Mouse (Mus musculus): ENCODE data around the gene Nhlh1.

Nhlh1 gene

GRCm38 (mm10) chr1:172016660-172017516 lies 40.5 kb downstream of the Nhlh1 start:
- Histone ChIP-seq H3K4me3 (replicated peaks; ENCODE audit: low read length) (no peak overlapping the region), H3K36me3 (ENCODE audit: insufficient read depth, low read length) (peaks cover 18% of the 10 kb centered on the region), H3K9me3 (ENCODE audit: low read length) (no peaks in the 10 kb centered on the region), H3K4me1 (replicated peaks; ENCODE audit: low read depth, low read length) (peaks cover 91% of the 10 kb centered on the region), H3K27me3 (ENCODE audit: insufficient read depth, low read length) (peaks cover 14% of the 10 kb centered on the region)
- TF ChIP-seq POU5F1 (IDR thresholded peaks at IDR 0.05; ENCODE audit: borderline replicate concordance, low read length) (no peak), CTCF (conservative IDR thresholded peaks at IDR 0.05; ENCODE audit: low read length) (no peak), NANOG (IDR thresholded peaks at IDR 0.05; ENCODE audit: borderline replicate concordance, low read length) (no peak)

DNA sequence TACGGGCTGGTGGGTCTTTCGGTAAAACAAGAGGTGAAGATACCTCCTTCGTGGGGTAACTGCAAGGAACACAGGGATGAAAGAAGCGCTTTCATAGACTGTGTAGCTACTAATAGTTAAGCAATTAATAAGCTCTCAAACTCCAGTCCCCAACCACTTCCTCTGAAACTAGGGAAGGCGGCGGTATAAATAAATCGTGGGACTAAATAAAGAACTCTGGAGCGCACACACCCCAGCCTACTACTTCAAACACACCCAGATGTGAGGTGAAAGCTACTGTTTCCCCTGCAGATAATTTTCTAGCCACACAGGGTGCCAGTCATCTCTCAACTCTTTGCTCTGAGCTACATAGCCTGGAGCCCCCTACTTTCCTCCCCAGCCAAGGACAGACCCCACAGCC lies 41.3 kb downstream of the Nhlh1 start:
- peaks cover 27% of the 10 kb centered on the region for H3K36me3 ChIP-seq (ENCODE audit: insufficient read depth, low read length)
- H3K4me1 ChIP-seq (replicated peaks; ENCODE audit: low read depth, low read length) = peaks cover 88% of the 10 kb centered on the region
- H3K4me3 ChIP-seq (replicated peaks; ENCODE audit: low read length) = no peak overlapping the region
- peaks cover 14% of the 10 kb centered on the region for H3K27me3 ChIP-seq (ENCODE audit: insufficient read depth, low read length)
- TF ChIP-seq CTCF (conservative IDR thresholded peaks at IDR 0.05; ENCODE audit: low read length) (no peak), POU5F1 (IDR thresholded peaks at IDR 0.05; ENCODE audit: borderline replicate concordance, low read length) (no peak), NANOG (IDR thresholded peaks at IDR 0.05; ENCODE audit: borderline replicate concordance, low read length) (no peak)
- H3K9me3 ChIP-seq (ENCODE audit: low read length) = no peaks in the 10 kb centered on the region

DNA sequence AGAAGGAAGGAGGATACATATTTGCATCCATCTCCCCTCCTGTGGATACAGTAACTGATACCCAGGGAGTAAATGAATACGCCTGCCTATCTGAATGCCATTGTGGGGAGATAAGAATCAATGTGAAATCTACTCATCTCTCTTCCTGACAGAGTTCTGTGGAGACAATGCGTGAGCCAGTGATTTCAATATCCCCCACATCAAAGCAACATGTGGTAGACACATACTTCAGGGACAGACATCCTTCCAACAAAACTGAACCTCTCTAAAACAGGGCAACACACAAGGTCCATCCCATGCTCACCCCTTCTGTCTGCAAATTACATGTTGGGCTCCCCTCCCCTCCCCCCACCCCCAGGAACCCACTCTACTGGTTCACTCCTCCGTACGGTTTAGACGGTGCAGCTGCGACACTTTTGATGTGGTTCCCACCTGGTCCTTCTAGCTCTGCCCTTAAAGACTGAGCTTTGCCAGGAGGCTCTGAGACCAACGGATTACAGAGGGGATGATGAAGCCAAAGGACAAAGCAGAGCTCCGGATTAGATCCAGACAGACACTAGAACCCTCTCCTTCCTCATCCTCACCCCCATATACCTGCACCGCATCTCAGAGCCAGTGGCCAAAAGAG lies 41.9 kb downstream of the Nhlh1 start:
- Histone ChIP-seq H3K36me3 (ENCODE audit: insufficient read depth, low read length) (peaks cover 33% of the 10 kb centered on the region), H3K9me3 (ENCODE audit: low read length) (no peaks in the 10 kb centered on the region)
- no peak for TF ChIP-seq POU5F1 (IDR thresholded peaks at IDR 0.05; ENCODE audit: borderline replicate concordance, low read length)

DNA sequence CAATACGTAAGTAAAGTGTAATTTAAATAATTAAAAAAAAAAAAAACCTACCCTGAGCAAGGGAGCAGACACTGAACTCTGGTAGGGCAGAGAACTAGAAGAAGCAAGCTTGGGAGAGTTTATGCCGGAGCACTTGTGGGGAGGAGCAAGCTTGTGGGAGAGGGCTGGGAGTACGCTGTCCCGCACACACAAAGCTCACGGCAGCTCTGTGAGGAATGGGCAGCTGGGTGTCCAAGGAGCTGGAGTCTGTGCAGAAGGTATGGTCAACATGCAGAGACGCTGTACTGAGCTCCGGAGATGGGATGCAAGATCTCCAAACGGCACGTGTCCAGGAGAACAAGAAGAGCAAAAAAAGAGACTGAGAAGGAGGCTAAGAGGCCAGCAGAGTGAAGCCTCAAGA lies 42.6 kb downstream of the Nhlh1 start:
- H3K9me3 ChIP-seq (ENCODE audit: low read length) = no peaks in the 10 kb centered on the region
- H3K4me1 ChIP-seq (replicated peaks; ENCODE audit: low read depth, low read length) = peaks cover 87% of the 10 kb centered on the region
- TF ChIP-seq NANOG (IDR thresholded peaks at IDR 0.05; ENCODE audit: borderline replicate concordance, low read length) (no peak), POU5F1 (IDR thresholded peaks at IDR 0.05; ENCODE audit: borderline replicate concordance, low read length) (no peak), CTCF (conservative IDR thresholded peaks at IDR 0.05; ENCODE audit: low read length) (no peak)
- H3K36me3 ChIP-seq (ENCODE audit: insufficient read depth, low read length) = peaks cover 34% of the 10 kb centered on the region
- H3K27me3 ChIP-seq (ENCODE audit: insufficient read depth, low read length) = peaks cover 19% of the 10 kb centered on the region
- no peak overlapping the region for H3K4me3 ChIP-seq (replicated peaks; ENCODE audit: low read length)

More for the DNA sequence above, 41.9 kb downstream of the Nhlh1 start:
- peaks cover 14% of the 10 kb centered on the region for H3K27me3 ChIP-seq (ENCODE audit: insufficient read depth, low read length)
- H3K4me3 ChIP-seq (replicated peaks; ENCODE audit: low read length) = no peak overlapping the region
- peaks cover 87% of the 10 kb centered on the region for H3K4me1 ChIP-seq (replicated peaks; ENCODE audit: low read depth, low read length)

- H3K27me3 ChIP-seq (ENCODE audit: insufficient read depth, low read length) = peaks cover 22% of the 10 kb centered on the region
- H3K4me1 ChIP-seq (replicated peaks; ENCODE audit: low read depth, low read length) = peaks cover 78% of the 10 kb centered on the region
- TF ChIP-seq POU5F1 (IDR thresholded peaks at IDR 0.05; ENCODE audit: borderline replicate concordance, low read length) (no peak), CTCF (conservative IDR thresholded peaks at IDR 0.05; ENCODE audit: low read length) (peak; percentile 58)
- no peaks in the 10 kb centered on the region for H3K9me3 ChIP-seq (ENCODE audit: low read length)
- H3K4me3 ChIP-seq (replicated peaks; ENCODE audit: low read length) = no peak overlapping the region
- H3K36me3 ChIP-seq (ENCODE audit: insufficient read depth, low read length) = peaks cover 40% of the 10 kb centered on the region
Observed at GRCm38 (mm10) chr1:172012030-172012429, 45.3 kb downstream of the Nhlh1 start.

- H3K27me3 ChIP-seq (ENCODE audit: insufficient read depth, low read length) = peaks cover 22% of the 10 kb centered on the region
- peak overlapping the region; percentile 68 for H3K4me3 ChIP-seq (replicated peaks; ENCODE audit: low read length)
- peaks cover 60% of the 10 kb centered on the region for H3K4me1 ChIP-seq (replicated peaks; ENCODE audit: low read depth, low read length)
- no peak for TF ChIP-seq CTCF (conservative IDR thresholded peaks at IDR 0.05; ENCODE audit: low read length)
- no peak for TF ChIP-seq NANOG (IDR thresholded peaks at IDR 0.05; ENCODE audit: borderline replicate concordance, low read length)
- TF ChIP-seq POU5F1 (IDR thresholded peaks at IDR 0.05; ENCODE audit: borderline replicate concordance, low read length) = no peak
- H3K9me3 ChIP-seq (ENCODE audit: low read length) = no peaks in the 10 kb centered on the region
- peaks cover 57% of the 10 kb centered on the region for H3K36me3 ChIP-seq (ENCODE audit: insufficient read depth, low read length)
Observed at GRCm38 (mm10) chr1:172010042-172010824, 47.1 kb downstream of the Nhlh1 start.

GRCm38 (mm10) chr1:172009406-172009805 lies 48.0 kb downstream of the Nhlh1 start:
- peaks cover 56% of the 10 kb centered on the region for H3K4me1 ChIP-seq (replicated peaks; ENCODE audit: low read depth, low read length)
- peaks cover 22% of the 10 kb centered on the region for H3K27me3 ChIP-seq (ENCODE audit: insufficient read depth, low read length)
- TF ChIP-seq NANOG (IDR thresholded peaks at IDR 0.05; ENCODE audit: borderline replicate concordance, low read length) (no peak), CTCF (conservative IDR thresholded peaks at IDR 0.05; ENCODE audit: low read length) (no peak), POU5F1 (IDR thresholded peaks at IDR 0.05; ENCODE audit: borderline replicate concordance, low read length) (no peak)

GRCm38 (mm10) chr1:172008351-172008750 lies 49.0 kb downstream of the Nhlh1 start:
- Histone ChIP-seq H3K4me1 (replicated peaks; ENCODE audit: low read depth, low read length) (peaks cover 51% of the 10 kb centered on the region), H3K36me3 (ENCODE audit: insufficient read depth, low read length) (peaks cover 71% of the 10 kb centered on the region), H3K4me3 (replicated peaks; ENCODE audit: low read length) (no peak overlapping the region), H3K9me3 (ENCODE audit: low read length) (no peaks in the 10 kb centered on the region), H3K27me3 (ENCODE audit: insufficient read depth, low read length) (peaks cover 15% of the 10 kb centered on the region)
- no peak for TF ChIP-seq POU5F1 (IDR thresholded peaks at IDR 0.05; ENCODE audit: borderline replicate concordance, low read length)
- TF ChIP-seq CTCF (conservative IDR thresholded peaks at IDR 0.05; ENCODE audit: low read length) = no peak
- no peak for TF ChIP-seq NANOG (IDR thresholded peaks at IDR 0.05; ENCODE audit: borderline replicate concordance, low read length)

More at GRCm38 (mm10) chr1:172009406-172009805, 48.0 kb downstream of the Nhlh1 start:
- Histone ChIP-seq H3K4me3 (replicated peaks; ENCODE audit: low read length) (peak overlapping the region; percentile 68), H3K9me3 (ENCODE audit: low read length) (no peaks in the 10 kb centered on the region), H3K36me3 (ENCODE audit: insufficient read depth, low read length) (peaks cover 65% of the 10 kb centered on the region)

Measured in E14TG2a.4 (cell line).